Mouse (Mus musculus) spleen, adult 10 weeks (tissue): ENCODE measurements around the gene Agbl3. TPM values are rescaled to one million over a fixed set of nuclear protein-coding genes. Genes with fewer than 3 reads are reported as not detected.

Experiments
- polyA plus RNA-seq: library from polyadenylated mRNA; stranded (reverse); fragments of 350-450 nt; fragmentation: Illumina TruSeq; extraction: RNeasy Lipid Tissue Mini Kit (QIAGEN cat#74804); gene quantifications from one replicate; pipeline ENCODE4 v1.2.3, GENCODE M21; 2015; ENCODE audit warnings: low replicate concordance; ENCODE audit not compliant: insufficient read depth

Gene Agbl3
- 8.9 TPM for polyA plus RNA-seq

GRCm38 (mm10) chr6:34780231-34780942 lies at the start of gene Agbl3:
Gene Agbl3 (plus strand): TSS chr6:34780432.

GRCm38 (mm10) chr6:34862791-34863403 lies 82.7 kb downstream of the Agbl3 start, which contains the start of gene Tmem140:
Gene Tmem140 (plus strand): TSS chr6:34863146.

GRCm38 (mm10) chr6:34877509-34878321 lies 97.5 kb downstream of the Agbl3 start, which contains the start of gene Cyren:
Gene Cyren (minus strand): TSS chr6:34878060.

Other genes starting within 250 kb of the Agbl3 start
- 109 TPM for gene Cald1, start 181.9 kb upstream of the Agbl3 start, polyA plus RNA-seq
- 14.0 TPM for gene Tmem140, start 82.7 kb downstream of the Agbl3 start, polyA plus RNA-seq
- 15.4 TPM for gene Cyren, start 97.6 kb downstream of the Agbl3 start, polyA plus RNA-seq
- 44.7 TPM for gene Wdr91, start 130.4 kb downstream of the Agbl3 start, polyA plus RNA-seq
- gene Stra8, start 139.7 kb downstream of the Agbl3 start, polyA plus RNA-seq = 0.54 TPM
- gene Slc23a4, start 208.0 kb downstream of the Agbl3 start, polyA plus RNA-seq = 0.21 TPM